Mouse (Mus musculus) c-Kit-positive CD71-positive TER-119-positive erythroid progenitor cells, embryonic 14.5 days (primary cell): ENCODE data around the gene Tbc1d14.

Experiments
- DNase-seq: peaks from one replicate; pipeline ENCODE4 v3.0.0-alpha.2; 2013; ENCODE audit warnings: low spot score

Gene Tbc1d14

GRCm38 (mm10) chr5:36508351-36508750, 84.7 kb downstream of the Tbc1d14 start:
- DNase-seq = no peak

- DNase-seq = no peak
These were observed 87.4 kb downstream of the Tbc1d14 start for GRCm38 (mm10) chr5:36505643-36506042.

GRCm38 (mm10) chr5:36505235-36505634, 87.8 kb downstream of the Tbc1d14 start:
- DNase-seq = no peak

GRCm38 (mm10) chr5:36494709-36495108, 98.4 kb downstream of the Tbc1d14 start:
- no peak for DNase-seq

- no peak for DNase-seq
These were observed 99.2 kb downstream of the Tbc1d14 start for GRCm38 (mm10) chr5:36493919-36494318.

- DNase-seq = no peak
These were observed 103.9 kb downstream of the Tbc1d14 start for GRCm38 (mm10) chr5:36489225-36489624.

- no peak for DNase-seq
These were observed 107.8 kb downstream of the Tbc1d14 start for GRCm38 (mm10) chr5:36485306-36485705.

- DNase-seq = peak; percentile 98
These were observed 108.7 kb downstream of the Tbc1d14 start, which contains the start of the genes Tada2b and Ccdc96 for GRCm38 (mm10) chr5:36484171-36484990. Tada2b (minus strand) TSS chr5:36484285. Ccdc96 (plus strand) TSS chr5:36484588.

- DNase-seq = no peak
These were observed 109.6 kb downstream of the Tbc1d14 start for GRCm38 (mm10) chr5:36483203-36484101.

GRCm38 (mm10) chr5:36481114-36481513, 112.0 kb downstream of the Tbc1d14 start:
- DNase-seq = no peak

GRCm38 (mm10) chr5:36480398-36480797, 112.7 kb downstream of the Tbc1d14 start:
- DNase-seq = no peak

GRCm38 (mm10) chr5:36479735-36480134, 113.3 kb downstream of the Tbc1d14 start:
- no peak for DNase-seq

GRCm38 (mm10) chr5:36478540-36479420, 114.3 kb downstream of the Tbc1d14 start:
- DNase-seq = no peak

- no peak for DNase-seq
These were observed 115.6 kb downstream of the Tbc1d14 start for GRCm38 (mm10) chr5:36477486-36477885.

- peak; percentile 78 for DNase-seq
These were observed 118.8 kb downstream of the Tbc1d14 start for GRCm38 (mm10) chr5:36474283-36474682.

GRCm38 (mm10) chr5:36472876-36473655, 120.0 kb downstream of the Tbc1d14 start:
- DNase-seq = no peak

GRCm38 (mm10) chr5:36471206-36471605, 121.9 kb downstream of the Tbc1d14 start:
- DNase-seq = no peak

GRCm38 (mm10) chr5:36465889-36466288, 127.2 kb downstream of the Tbc1d14 start:
- DNase-seq = no peak

GRCm38 (mm10) chr5:36464709-36465661, 128.1 kb downstream of the Tbc1d14 start, which contains the start of gene Grpel1:
Grpel1 (plus strand) TSS chr5:36464998.
- DNase-seq = peak; percentile 99

GRCm38 (mm10) chr5:36463391-36463790, 129.7 kb downstream of the Tbc1d14 start:
- no peak for DNase-seq
